Mouse (Mus musculus) 416B (cell line): ENCODE results near the gene Cd34.
A peak's percentile ranks its signal among the peaks of the same experiment; 100 is the strongest.

Experiments used
- DNase-seq: peaks from one replicate; pipeline ENCODE4 v3.0.0; 2011; ENCODE audit warnings: low read depth

Gene Cd34

DNA sequence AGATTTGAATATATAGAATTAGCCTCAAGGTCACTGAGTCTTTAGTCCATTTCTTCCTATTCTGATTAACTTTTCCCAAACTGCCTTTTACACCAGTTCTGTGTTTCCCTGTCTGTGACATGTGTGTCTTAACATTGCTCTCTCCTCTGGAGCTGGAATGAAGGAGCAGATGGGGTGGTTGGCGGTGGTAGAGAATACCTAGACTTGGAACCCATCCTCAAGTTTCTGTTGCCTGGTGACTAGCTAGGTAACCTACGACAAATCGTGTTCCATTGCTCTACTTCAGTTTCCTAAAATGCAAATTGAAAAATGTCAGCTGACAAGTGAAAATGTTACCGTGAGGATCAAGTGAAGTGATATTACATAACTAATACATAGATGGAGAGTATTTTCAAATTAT, 33.4 kb downstream of the Cd34 start:
- no peak for DNase-seq

DNA sequence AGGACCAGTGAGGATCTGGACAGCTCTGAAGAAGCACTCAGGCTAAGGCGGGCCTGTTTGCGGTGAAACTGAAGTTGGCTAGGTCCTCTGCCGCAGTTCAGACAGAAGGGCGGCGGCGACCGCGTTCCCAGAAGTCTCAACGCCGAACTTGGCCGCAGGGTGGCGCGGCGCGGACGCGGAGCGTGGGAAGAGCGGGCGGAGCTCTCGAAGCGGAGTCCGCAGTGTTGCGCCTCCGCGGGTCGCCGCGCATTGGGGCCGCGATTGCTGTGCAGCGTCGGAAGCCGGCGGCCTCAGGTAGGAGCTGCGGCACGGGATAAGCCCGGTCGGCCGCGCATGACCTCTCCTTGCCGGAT, 37.5 kb downstream of the Cd34 start:
- peak; percentile 87 for DNase-seq

DNA sequence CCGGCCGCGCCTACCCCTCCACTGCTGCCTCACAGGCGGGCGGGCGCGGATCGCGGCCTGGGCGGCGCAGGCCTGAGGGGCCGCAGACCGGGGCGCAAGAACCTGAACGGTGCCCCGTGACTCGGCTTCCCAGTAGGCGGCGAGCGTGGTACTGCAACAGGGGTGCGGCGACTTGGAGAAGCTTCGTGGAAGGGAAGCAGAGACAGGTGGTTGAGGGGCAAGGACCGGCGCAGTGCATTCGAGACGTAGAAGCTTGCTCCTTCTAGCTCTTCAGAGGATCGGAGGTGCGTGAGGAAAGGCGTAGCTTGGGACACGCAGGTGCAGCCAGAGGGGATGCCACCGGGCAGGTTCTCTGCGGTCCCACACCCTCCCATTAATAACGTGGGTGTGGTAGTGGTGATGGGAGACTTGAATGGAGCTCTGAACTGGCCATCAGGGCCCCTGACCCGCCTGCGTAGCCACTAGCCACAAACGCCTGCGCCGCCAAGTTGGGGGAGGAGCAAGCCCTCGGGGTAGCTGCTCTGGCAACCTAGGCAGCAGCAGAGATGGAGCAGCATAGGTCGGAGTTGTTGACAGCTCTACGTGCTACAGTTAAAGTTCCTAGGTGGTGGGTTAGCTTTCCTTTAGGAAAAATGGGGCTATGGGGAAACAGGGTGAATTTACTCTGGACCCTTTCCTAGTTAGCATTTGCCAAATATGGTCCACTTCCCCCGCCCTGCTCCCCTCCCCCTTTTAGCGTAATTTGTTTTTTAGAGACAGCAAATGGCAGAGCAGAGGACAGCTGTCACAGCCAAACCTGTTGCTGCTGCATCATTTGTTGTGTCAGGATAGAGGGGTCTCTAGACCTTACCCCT, 38.1 kb downstream of the Cd34 start:
- DNase-seq = peak; percentile 87

DNA sequence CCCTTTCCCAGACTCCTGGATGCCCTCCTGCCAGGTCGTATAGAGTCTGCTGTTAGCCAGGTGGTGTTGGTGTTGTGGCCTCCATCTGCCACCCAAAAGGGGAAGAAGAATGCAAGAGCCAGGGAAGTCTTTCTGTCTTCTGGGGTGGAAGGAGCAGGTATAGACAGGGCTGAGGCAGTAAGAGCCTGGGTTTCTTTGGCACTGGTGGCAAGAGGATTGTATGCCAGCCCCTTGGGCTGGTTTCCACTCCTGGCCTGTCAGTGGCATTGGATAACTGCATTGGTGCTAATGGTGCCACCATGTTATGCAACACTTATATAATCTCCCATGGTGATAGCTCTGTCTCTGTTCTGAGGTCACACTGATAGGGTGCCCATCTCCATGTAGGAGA, 38.7 kb downstream of the Cd34 start:
- DNase-seq = no peak

DNA sequence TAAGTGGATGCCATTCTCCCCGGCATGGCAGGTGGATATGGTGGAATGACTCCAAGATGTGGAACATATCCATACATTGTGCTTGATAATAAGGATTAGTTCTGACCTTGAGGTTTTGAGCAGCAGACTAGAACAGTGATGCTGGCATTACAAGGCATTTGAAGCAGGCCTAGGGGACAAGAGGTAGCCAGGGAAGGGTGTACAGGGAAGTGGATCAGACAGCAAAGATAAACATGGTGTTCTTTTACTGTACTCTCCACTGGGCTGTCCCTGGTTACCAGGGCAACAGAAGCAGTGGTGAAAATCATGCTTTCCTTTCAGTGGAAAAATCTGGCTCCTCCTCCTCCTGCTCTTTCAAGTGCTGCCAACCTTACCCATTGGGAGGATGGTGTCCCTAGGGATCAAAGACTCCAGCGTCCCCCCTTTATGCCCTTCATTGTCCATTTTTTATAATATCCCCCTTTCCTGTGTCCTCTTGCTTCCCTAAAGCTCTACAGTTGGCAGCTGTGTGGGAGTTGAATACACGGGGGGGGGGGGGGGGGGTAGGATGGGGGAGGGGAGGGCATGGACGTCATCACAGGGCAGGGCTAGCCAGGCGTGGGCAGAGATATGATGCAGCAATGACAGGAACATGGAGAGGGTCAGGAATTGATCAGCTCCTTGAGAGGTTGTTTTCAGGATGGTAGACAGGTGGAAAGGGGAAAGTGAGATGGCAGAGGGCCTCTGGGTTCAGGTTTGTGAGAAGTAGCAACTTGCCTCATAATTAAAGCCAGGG, 39.5 kb downstream of the Cd34 start:
- DNase-seq = no peak

DNA sequence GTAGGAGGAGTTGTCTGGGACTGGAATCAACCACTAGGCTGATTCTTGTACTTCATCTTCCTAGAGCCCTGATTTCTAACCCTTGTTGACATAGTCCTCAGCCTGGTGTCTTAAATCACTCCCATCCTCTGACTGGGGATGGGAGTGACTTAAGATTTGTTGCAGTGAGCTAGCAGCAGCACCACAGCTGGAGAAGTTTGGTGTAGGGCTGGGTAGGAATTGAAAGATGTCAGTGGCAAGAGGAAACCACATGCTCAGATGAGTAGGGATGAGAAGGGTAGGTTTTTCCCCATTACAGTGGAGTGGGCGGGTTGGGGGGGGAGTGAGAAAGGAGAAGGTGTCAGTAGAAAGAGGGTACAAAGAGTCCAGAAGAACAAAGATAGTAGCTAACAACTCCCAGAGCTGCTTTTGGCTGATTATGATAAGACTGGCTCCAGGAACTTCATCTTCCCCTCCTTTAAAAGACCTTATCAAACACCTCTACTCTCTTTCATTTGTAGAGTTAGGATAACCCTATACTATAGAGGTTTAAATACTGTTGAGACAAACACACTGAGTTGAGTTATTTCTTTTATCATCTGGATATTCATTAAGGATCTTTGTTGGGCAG, 42.3 kb downstream of the Cd34 start:
- peak; percentile 32 for DNase-seq

DNA sequence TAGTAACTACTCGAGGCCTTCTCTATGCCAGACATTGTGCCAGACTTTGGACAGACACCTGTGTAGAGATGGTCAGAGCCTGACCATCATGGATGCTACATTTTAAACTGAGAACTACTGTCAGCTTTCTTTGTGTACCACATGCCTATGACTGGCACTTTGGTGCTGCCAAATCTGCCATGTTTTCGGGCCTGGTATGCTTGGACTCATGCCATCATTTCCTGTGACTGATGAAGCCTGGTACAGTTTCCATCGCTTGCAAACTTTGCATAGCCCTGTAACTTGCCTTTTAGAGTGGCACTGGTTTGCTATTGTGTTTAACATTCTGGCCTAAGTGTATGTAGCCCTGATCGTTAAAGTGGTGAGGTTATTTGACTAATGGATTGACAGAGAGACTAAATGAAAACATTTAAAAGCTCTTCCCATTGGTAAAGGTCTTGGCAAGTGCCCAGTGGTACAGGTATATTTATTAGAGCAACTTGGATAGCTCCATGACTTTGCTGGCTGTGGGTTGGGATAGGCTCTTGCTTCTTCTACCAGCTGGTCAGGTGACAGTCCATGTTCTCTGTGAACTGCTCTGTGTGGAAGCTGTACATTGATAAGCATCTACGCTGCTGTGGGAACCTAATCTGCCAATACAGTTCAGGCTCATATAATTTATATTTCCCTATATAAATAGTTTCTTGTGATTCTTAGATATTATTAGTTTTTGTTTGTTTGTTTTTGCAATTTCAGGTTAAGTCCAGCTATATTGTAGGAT, 44.5 kb downstream of the Cd34 start:
- peak; percentile 42 for DNase-seq

DNA sequence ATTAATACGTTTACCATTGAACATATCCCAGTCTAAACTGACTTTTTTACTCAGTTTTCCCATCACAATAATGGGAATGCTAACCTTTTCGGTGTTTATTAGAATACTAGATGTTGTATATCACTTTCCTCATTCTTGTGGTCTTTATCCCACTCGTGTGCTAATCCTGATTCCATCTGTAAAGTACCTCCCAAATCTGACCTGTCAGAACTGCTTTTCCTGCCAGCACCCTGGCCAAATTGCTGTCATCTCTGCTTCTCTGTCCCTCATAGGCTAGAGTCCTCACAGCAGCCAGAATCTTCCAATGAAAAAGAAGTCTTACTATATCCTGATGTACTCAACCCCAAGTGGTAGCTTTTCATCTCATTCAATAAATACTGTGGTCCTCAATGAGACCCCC, 46.3 kb downstream of the Cd34 start:
- DNase-seq = no peak

DNA sequence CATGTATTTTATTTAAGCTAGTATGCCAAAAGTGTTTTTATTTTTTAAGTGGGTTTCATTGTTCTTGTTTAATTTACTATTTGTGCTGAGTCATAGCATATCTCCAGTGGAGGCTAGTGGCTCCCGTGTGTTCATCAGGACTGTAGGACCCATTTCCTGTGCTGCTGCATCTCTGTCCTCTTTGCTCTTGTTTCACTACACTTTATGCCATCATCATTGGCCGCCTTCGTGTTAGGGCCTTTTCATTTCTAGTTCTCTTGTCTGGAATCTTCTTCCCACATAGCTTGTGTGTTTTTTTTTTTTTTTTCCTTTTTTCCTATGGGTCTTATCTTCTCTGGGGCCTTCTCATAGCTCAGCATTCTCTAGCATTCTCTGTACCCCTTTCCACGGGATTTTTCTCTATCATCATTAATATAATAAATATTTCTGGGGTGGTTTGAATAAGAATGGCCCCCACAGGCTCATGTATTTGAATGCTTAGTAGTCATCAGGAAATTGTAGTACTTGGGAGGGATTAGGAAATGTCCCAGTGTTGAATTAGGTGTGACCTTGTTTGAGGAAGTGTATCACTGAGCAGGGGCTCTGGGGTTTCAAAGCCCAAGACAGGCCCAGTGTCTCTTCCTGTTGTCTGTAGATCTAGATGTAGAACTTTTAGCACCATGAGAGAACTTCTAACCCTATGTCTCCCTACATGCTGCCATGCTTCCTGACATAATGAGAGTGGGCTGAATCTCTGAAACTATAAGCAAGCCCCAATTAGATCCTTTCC, 47.0 kb downstream of the Cd34 start:
- DNase-seq = peak; percentile 63

DNA sequence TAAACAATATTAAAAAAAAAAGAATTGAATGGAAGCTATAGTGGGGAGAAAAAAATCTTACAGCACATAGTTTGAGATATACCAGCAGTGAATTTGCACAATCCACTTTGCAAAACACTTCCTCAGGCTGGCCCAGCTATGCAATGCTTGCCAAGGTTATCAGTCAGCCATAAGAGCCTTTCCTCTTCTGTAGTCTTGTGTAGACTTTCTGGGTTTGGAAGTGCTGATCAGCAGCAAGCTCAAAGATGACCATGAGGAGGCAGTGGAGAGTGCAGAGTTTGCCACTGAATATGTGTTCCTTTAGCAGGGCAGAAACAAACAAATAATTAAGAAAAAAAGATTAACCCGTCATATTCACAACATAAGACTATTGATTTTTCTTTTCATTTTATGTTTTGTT, 50.4 kb downstream of the Cd34 start:
- DNase-seq = peak; percentile 75

DNA sequence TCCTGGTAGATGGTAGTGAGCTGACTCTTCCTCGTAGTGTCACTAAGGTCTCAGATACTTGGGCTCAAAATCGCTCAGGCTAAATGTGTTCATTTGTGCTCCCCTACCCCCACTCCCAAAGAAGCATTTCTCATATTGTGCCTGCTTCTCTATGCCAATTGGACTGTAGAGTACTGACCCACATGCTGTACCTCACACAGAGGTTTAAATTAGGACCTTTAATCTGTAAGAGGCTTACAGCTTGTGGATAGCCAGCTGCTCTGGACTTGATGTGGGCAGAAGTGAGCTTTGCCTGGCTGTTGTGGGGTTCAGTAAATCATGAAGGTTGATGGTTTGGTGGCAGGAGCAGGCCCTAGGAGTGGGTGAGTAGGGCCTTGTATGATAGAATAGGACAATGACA, 52.4 kb downstream of the Cd34 start:
- DNase-seq = no peak

DNA sequence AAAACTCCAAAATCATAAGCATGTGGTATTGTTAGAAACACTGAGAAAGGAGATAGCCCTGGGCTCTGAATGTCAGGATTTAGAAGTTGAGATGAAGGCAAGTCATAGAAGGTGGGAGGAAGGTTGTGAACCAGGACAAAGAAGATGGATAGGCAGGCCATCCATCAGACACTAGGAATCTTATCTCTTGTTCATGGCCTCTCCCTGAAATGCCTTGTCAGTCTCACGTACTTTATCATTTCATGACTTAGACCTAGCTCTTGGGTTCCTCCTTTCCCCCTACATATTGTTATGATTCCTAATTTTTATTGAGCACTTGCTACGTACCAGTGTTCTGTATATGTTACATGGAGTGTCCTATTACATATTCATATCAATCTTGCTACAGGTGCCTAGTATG, 53.0 kb downstream of the Cd34 start:
- DNase-seq = no peak

DNA sequence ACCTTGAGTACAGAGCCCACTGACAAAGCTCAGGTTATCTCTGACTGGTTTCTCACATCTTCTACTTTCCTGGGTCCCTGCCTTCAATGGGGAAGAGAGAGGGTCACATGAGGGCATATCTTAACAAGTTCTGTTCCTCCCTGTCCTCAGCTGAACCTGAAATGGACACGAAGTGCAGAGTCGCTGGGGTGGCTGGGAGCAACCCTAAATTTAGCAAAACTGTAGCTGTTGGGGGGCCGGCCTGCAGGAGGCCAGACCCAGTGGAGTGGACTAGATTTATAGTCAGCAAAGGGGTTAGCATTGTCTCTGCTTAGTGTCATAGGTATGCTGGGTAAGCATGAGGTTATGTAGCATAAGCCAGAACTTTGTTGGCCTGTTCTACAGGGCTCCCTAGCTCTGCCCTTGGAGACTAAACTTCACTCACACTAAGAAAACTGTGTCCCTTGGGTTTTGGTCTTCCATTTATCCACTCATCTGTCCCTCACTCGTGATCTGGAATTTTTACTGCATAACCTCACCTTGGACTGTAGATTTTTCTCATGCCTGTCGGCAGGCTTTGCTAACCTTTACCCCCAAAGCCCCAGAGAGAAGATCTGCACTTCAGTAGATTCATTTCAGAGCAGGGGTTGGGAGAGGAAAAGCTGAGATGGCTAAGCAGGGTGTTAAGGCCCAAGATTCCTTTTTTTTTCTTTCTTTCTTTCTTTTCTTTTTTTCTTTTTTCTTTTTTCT, 54.1 kb downstream of the Cd34 start:
- no peak for DNase-seq

DNA sequence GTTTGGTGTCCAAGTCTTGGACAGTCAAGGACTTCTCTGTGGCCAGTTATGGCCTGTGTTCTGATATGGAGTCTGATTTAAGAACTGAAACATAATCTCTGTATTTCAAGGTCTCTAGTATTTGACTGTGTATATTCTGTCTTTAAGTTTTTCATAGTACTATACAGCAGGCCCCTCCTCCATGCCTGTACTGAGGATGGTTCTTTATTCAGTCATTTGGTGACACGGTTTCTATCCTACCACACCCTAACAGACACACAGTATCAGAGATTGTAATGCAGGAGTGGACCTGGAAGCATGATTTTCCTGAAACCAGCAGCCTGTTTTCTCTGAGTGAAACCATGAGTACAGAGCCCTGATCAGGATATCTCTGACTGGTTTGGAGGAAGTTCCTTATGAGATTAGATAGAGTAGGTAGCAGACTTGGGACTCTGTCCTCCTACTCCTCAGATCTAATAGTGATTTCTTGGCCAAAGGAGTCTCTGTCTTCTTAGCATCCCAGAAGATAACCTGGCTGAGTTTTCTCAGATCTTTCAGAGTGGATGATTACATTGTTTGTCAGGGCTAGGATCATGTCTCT, 54.9 kb downstream of the Cd34 start:
- DNase-seq = no peak

DNA sequence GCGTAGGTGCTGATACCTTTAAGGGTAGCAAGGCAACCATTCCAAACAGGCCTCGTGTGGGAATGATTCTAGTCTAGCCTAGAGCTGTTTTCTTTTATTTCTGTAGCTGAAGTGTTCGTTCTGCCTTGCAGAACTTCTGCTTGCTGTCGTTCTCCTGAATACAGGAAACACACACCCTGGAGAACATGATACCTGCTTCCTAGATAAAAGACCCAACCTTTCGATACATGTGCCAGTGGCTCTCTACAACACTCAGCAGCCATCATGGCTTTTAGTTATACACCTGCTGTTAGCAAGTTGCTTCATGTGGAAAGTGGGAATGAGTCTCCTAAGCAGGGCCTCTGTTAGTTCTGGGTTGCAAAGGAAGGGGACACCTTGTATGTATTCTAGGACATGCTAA, 55.6 kb downstream of the Cd34 start:
- DNase-seq = no peak

DNA sequence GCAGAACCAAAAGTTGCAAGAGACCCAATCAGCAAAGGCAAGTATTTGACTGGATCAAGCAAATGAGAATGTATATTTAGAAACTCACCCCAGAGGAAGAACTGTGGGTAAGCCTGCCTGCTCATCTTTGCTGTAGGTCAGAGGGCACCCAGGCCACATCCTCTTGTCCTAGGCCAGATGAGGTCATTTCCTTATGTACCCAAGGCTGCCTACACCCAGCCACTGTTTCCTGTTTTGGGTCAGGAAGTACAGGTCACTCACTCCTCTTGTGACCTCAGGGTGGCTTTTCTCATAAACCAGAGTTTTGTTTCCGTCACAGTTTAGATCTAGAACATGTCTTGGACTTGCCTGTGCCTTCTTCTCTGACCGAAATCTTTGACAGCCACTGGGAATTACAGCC, 56.6 kb downstream of the Cd34 start:
- peak; percentile 99 for DNase-seq

DNA sequence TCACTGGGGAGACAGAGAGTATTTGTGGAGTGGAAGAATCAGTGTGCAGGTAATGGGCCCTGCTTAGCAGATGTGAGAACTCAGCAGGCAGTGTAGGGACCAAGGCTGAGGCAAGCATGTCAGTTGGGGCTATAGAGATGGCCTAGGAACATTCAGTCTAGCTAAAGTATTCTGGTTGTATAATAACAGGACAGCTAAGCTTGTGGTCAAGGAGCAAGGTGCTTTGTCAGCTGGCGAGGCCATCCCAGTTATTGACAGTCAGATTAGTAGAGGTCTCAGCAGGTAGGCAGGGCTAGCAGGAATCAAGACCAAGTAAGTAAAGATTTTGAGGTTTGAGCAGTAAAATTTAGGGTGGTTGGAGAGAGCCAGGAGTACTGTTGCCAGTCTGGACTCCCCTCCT, 59.8 kb downstream of the Cd34 start:
- DNase-seq = no peak

DNA sequence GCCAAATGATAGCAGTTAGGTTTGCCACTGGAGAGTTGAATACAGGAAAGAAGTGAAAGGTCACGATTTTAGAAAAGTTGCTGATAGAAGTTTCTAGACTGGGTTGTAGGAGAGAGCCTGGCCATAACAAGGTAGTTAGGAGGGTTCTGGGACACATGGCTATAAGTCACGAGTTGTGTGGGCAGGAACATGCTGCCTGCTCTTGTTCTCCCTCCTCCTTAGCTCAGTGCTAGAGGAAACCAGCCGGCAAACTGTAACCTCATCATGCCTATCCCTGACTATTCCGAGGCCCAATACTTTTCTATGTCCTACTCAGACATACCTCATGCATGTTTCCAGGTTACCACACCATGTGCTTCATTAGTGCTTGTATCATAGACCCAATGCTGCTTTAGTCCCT, 64.7 kb downstream of the Cd34 start:
- DNase-seq = no peak

DNA sequence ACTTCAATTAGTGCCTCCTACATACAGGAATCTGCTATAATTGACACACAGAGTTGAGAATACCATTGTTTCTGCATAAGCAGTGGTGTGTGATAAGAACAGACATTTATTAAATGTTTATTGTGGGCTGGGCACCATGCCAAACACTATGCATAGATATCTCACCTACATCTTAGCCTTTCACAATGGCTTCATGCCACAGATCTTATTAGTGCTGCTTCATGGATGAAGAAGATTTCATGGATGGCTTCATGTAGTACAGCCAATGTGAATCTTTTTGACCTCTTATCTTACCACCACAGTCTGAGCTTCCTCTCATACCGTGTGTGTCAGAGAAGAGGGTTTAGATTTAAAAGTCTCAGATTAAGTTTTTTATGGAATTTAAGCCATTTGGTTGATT, 65.6 kb downstream of the Cd34 start:
- DNase-seq = peak; percentile 40

DNA sequence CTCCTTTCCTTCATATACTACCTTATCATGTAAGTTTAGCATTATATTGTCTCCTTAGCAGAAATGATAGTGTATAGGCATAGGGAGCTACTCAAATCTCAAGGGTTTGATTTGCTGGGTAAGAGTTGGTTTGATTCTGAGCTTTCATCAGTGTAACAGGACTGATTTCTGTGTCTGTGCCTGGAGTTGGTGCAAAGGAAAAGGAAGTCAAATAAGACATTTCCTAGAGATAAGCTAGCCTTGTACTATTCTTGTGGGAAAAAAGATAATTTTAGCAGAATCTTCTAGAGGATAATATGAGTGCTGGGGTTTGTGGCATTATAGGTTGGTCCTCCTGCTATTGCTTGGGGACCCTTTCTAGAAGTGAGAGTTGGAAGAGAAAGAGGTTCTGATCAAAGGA, 67.6 kb downstream of the Cd34 start:
- peak; percentile 35 for DNase-seq
